Mouse (Mus musculus) stomach, postnatal 0 days (tissue): ENCODE measurements around the gene Lyrm2.

Experiments
- CTCF ChIP-seq: IDR thresholded peaks from 2 replicates; pipeline ENCODE4 v1.5.1; 2016; ENCODE audit warnings: antibody characterized with exemption, low read depth, mild to moderate bottlenecking, moderate library complexity
- EP300 ChIP-seq: optimal IDR thresholded peaks from 2 replicates; pipeline ENCODE3; 2016; ENCODE audit warnings: antibody characterized with exemption

DNA sequence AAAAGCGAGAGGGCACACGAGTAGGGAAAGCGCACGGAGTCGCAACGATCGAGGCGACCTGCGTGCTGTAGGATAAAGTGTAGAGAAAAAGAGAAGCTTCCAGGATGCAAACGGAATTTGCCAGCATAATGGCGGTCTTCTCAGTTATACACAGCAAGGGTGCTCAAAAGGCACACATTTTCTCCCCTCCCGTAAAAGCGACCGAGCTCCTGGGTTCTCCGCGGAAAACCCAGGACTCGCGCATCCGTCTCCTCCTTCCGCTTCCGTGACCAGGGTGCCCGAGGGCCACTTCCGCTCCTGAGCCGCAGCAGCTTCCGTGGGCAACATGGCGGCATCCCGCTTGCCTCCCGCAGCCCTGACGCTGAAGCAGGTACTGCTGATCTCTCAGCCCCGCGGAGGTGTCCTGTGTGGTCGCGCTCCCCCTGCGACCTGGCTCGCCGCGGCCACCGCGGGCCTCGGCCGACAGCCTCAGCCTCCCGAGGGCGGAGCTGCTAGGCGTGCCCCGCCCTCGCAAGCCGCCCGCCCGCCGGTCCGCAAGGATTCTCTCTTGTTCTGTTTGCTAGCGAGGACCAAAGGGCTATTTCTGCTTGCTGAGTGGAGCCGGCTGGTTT, at the start of gene Lyrm2:
- no peak for TF ChIP-seq EP300
- TF ChIP-seq CTCF: no peak
